Mouse (Mus musculus) neural tube, embryonic 13.5 days (tissue): ENCODE results near the gene Aldh1a3. TPM values are rescaled to one million over a fixed set of nuclear protein-coding genes. Genes with fewer than 3 reads are reported as not detected.

Experiments
- ATAC-seq: fragments of 200-750 bp; cut with Nextera tagmentation; 2 replicates; pipeline ENCODE4 v1.8.0; 2017; ENCODE audit warnings: low read depth, mild to moderate bottlenecking, moderate TSS enrichment, moderate library complexity
- H3K27ac ChIP-seq: fragments of 300-500 bp; sonication (generic); replicated peaks from 2 replicates; pipeline ENCODE4 v1.5.1; 2015; ENCODE audit warnings: moderate library complexity, mild to moderate bottlenecking, inconsistent platforms
- H3K27me3 ChIP-seq: fragments of 300-500 bp; sonication (generic); 2 replicates; pipeline ENCODE4 v1.6.1; 2015; ENCODE audit warnings: mild to moderate bottlenecking, inconsistent platforms
- H3K36me3 ChIP-seq: fragments of 300-500 bp; sonication (generic); 2 replicates; pipeline ENCODE4 v1.6.1; 2015; ENCODE audit warnings: mild to moderate bottlenecking, inconsistent platforms
- H3K4me1 ChIP-seq: fragments of 300-500 bp; sonication (generic); replicated peaks from 2 replicates; pipeline ENCODE4 v1.6.1; 2015; ENCODE audit warnings: inconsistent platforms
- H3K4me2 ChIP-seq: fragments of 300-500 bp; sonication (generic); 2 replicates; pipeline ENCODE4 v1.6.1; 2015; ENCODE audit warnings: inconsistent platforms, mild to moderate bottlenecking, moderate library complexity
- H3K4me3 ChIP-seq: fragments of 300-500 bp; sonication (generic); 2 replicates; pipeline ENCODE4 v1.5.1; 2015; ENCODE audit warnings: mild to moderate bottlenecking, inconsistent platforms
- H3K9ac ChIP-seq: fragments of 300-500 bp; sonication (generic); 2 replicates; pipeline ENCODE4 v1.6.1; 2015; ENCODE audit warnings: moderate library complexity, mild to moderate bottlenecking, inconsistent platforms
- H3K9me3 ChIP-seq: fragments of 300-500 bp; sonication (generic); 2 replicates; pipeline ENCODE4 v1.6.1; 2016; ENCODE audit warnings: inconsistent platforms
- WGBS: fragments of 180-500 bp; shearing (Covaris S2); methylation state at CpG from one replicate; pipeline ENCODE4 v1.1.7; 2015; 5-methylcytosine and 5-hydroxymethylcytosine counted together
- polyA plus RNA-seq: library from polyadenylated mRNA; unstranded; fragments of >200 nt; fragmentation: Nextera tagmentation; extraction: Ambion mirVana; gene quantifications from 2 replicates; pipeline ENCODE4 v1.2.1, GENCODE M21; 2015

Gene Aldh1a3
- polyA plus RNA-seq, 1 experiment from 2014 or later, result 1.5 TPM

DNA sequence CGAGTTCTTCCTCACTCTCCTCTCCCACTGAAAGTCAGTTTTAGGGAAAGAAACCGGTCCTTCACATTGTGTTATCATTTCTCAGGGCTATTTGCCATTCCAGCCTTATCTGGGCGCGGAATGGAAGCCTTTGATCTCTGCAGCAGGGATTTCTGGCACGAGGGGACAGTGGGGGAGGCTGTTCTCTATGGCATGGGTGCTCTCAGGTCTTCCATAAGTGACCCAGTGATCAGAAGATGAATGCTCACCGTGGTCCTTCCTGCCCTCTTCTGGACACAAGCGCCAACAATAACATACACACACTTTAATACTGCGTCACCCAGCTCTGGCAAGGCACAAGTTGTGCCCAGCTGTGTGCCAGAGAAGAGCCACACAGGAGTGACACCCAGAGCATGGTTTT lies 20.3 kb downstream of the Aldh1a3 start:
- H3K9ac ChIP-seq, result no peak overlapping the region
- H3K4me3 ChIP-seq, result no peak overlapping the region
- no peaks in the 10 kb centered on the region for H3K9me3 ChIP-seq
- no peaks in the 10 kb centered on the region for H3K36me3 ChIP-seq
- no peak overlapping the region for H3K4me2 ChIP-seq
- peaks cover 3% of the 10 kb centered on the region for H3K27me3 ChIP-seq
- no peak overlapping the region for H3K27ac ChIP-seq
- ATAC-seq, result no peak
- peaks cover 23% of the 10 kb centered on the region for H3K4me1 ChIP-seq
- 75% methylated on average over 8 of the region's 8 CpGs for WGBS

DNA sequence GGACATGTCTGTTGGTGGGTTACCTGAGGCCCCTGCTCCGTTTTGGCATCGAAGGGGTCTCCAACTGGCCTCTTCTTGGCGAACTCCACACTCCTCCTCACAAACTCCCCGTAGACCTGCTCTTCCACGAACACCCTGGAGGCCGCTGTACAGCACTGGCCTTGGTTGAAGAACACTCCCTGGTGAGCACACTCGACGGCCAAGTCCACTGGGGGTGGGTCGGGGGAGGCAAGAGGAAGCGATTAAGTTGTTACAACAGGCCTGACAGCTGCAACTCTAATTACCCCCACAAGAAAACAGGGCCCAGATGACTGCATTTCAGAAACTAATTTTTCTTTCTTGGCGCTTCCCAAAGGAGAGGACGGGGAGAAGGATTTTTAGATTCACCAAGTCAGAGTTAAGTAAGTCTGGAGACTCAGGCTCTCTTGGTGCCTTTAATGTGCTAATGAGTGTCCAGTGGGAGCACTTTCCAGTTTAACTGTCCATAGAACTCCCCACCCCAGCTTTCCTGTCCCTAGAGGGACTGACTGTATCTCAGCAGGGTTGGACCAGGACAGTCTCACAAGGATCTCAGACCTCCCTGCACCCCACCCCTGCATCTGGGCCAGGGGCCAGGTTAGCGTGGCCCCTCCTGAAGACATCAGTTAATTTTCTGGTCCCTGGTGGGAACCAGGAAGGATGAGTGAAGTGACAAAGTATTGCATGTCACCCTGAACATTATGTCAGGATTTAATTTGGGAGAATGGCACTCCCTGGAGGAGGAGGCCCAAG lies 21.2 kb downstream of the Aldh1a3 start:
- Histone ChIP-seq H3K36me3 (no peaks in the 10 kb centered on the region), H3K27me3 (peaks cover 4% of the 10 kb centered on the region), H3K4me3 (no peak overlapping the region), H3K4me1 (peaks cover 32% of the 10 kb centered on the region), H3K4me2 (no peak overlapping the region), H3K9me3 (no peaks in the 10 kb centered on the region), H3K9ac (no peak overlapping the region), H3K27ac (no peak overlapping the region)
- 47% methylated on average over 13 of the region's 13 CpGs for whole genome bisulfite sequencing
- no peak for ATAC-seq

DNA sequence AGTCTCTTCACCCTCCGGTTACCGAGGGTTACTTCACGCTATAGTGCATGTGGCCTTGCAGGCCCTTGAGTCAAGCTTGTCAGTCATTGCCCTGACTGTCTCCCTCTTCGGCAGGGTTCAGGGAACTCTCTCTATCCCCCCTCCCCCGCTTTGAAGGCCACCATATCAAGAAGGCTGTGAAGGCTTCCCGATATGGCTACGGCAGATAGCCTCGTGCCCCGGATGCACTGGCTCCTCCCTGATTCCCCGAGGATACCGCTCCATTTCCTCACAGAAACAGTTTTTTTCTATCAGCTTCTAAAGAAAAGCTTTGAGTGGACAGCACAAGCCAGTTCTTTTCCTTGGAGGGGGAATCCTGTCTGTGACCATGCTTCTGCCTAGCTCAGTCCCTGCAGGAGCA lies 21.8 kb downstream of the Aldh1a3 start:
- WGBS, result 66% methylated on average over 11 of the region's 11 CpGs
- Histone ChIP-seq H3K9ac (no peak overlapping the region), H3K27me3 (peaks cover 4% of the 10 kb centered on the region), H3K9me3 (no peaks in the 10 kb centered on the region), H3K4me2 (no peak overlapping the region), H3K36me3 (no peaks in the 10 kb centered on the region), H3K4me3 (no peak overlapping the region), H3K27ac (no peak overlapping the region), H3K4me1 (peaks cover 37% of the 10 kb centered on the region)
- ATAC-seq, result no peak

DNA sequence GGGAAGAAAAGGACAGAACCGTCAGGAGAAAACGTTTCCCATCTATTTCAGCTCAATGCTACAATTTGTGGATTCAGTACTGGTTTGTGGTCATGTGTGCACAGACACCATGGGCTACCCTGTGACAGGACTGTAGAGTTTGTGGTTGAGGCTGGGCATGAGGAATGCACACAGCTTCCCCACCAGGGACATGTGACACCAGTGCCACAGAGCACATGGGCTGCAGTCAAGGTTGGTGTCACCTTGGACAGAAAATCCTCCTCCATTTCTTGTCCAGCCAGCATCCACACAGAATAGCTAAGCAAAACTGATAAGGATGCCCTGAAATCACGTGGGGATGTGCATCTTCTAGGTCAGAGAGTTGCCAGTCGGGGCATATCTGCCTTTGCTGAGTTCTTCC lies 22.5 kb downstream of the Aldh1a3 start:
- peaks cover 37% of the 10 kb centered on the region for H3K4me1 ChIP-seq
- no peaks in the 10 kb centered on the region for H3K36me3 ChIP-seq
- H3K4me2 ChIP-seq, result no peak overlapping the region
- no peaks in the 10 kb centered on the region for H3K9me3 ChIP-seq
- H3K27ac ChIP-seq, result no peak overlapping the region
- no peak overlapping the region for H3K4me3 ChIP-seq
- WGBS, result 72% methylated on average over 4 of the region's 4 CpGs
- no peak overlapping the region for H3K9ac ChIP-seq
- peaks cover 4% of the 10 kb centered on the region for H3K27me3 ChIP-seq
- ATAC-seq, result no peak

DNA sequence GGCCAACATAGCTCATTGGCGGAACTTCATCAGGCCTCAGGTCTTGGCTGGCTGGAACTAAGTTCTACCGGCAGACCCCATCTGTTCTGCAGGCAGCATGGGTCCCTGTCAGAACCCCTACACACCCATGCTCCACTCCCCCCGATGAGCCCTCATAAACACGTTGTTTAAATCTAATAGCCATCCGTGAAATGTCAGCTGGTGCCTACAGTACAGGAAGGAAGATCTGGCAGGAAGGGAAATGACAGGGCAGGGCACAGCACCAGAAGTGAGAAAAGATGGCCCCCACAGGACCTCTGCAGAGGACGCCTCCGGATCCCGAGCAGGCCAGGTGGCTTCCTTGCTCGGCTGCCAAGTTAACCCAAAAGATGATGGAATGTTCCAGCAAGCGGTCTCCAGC lies 23.2 kb downstream of the Aldh1a3 start:
- WGBS, result 47% methylated on average over 10 of the region's 10 CpGs
- peak; percentile 47; the same call in 1 of the 2 replicates for ATAC-seq
- H3K27me3 ChIP-seq, result peaks cover 4% of the 10 kb centered on the region

DNA sequence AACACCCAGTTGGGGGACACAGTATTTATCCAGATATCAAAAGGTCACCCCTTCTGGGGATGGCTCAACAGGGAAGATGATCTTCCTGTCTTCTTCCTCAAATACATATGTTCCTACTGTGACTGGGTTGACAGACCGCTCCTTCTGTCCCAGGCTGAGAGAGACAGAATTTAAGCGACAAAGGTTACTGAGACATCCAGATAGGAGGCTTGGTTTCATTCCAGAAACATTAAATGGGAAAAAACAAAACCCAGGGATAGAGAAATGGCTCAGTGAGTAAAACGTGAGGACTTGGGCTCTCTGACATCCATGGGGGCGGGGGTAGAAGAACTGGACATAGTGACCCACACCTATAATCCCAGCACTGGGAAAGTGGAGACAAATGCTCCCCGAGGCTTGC lies 24.4 kb downstream of the Aldh1a3 start:
- no peak for ATAC-seq
- WGBS, result 84% methylated on average over 5 of the region's 5 CpGs

More for the DNA sequence above, 23.2 kb downstream of the Aldh1a3 start:
- Histone ChIP-seq H3K36me3 (no peaks in the 10 kb centered on the region), H3K4me3 (no peak overlapping the region), H3K9ac (0 out of 2 replicates have a peak overlapping the region, but pooled peaks have one; percentile 43), H3K27ac (no peak overlapping the region), H3K4me1 (peaks cover 37% of the 10 kb centered on the region), H3K4me2 (no peak overlapping the region), H3K9me3 (no peaks in the 10 kb centered on the region)

DNA sequence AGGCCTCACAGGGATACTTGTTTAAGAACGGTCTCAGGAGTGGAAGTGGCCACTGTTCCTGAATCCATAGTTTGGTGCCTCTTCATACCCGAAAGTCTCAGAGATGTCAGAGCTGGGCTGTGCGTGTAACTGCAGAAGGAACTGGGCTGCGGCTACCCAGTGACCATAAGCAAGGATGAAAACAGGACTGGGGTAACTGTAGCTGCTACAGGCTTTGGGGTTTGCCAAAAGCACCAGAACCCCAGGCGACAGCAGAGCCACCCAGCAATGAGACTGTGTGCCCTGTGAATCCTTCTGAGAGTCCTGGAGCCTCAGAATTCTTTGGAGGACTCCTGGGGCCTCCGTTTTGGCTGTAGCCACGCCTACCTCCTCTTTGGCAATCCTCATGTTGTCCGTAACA lies 25.7 kb downstream of the Aldh1a3 start:
- H3K4me2 ChIP-seq, result no peak overlapping the region
- ATAC-seq, result no peak
- no peaks in the 10 kb centered on the region for H3K36me3 ChIP-seq
- H3K9ac ChIP-seq, result no peak overlapping the region
- no peaks in the 10 kb centered on the region for H3K9me3 ChIP-seq
- H3K27me3 ChIP-seq, result peaks cover 4% of the 10 kb centered on the region; the same call in 1 of the 2 replicates
- no peak overlapping the region for H3K4me3 ChIP-seq
- no peak overlapping the region for H3K27ac ChIP-seq
- WGBS, result 36% methylated on average over 8 of the region's 8 CpGs
- H3K4me1 ChIP-seq, result peaks cover 37% of the 10 kb centered on the region

More for the DNA sequence above, 24.4 kb downstream of the Aldh1a3 start:
- peaks cover 37% of the 10 kb centered on the region for H3K4me1 ChIP-seq
- peaks cover 4% of the 10 kb centered on the region for H3K27me3 ChIP-seq
- no peak overlapping the region for H3K4me3 ChIP-seq
- no peak overlapping the region for H3K4me2 ChIP-seq
- no peaks in the 10 kb centered on the region for H3K9me3 ChIP-seq
- H3K27ac ChIP-seq, result no peak overlapping the region
- H3K9ac ChIP-seq, result no peak overlapping the region
- no peaks in the 10 kb centered on the region for H3K36me3 ChIP-seq

DNA sequence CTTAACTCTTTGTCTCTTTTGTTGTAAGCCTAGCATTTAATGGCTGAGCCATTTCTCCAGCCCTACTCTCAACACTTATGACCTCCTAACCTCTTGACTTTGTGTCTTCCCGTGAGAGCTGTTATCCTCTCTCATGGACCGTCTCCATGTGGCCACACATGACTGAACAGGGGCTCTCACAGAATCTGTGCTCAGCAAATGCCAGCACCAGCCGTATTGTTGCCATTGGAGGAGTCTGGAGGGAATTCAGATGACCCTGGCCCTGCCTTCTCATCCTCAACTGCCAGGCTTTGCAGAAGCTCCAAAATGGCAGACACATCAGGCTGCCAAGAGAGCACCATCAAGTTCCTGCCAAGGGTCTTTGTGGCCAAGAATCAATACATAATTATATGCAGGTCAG lies 30.0 kb downstream of the Aldh1a3 start:
- H3K4me2 ChIP-seq, result no peak overlapping the region
- 42% methylated on average over 3 of the region's 3 CpGs for WGBS
- peaks cover 4% of the 10 kb centered on the region; the same call in 1 of the 2 replicates for H3K27me3 ChIP-seq
- H3K9me3 ChIP-seq, result no peaks in the 10 kb centered on the region
- no peak overlapping the region for H3K9ac ChIP-seq
- H3K4me1 ChIP-seq, result peaks cover 15% of the 10 kb centered on the region
- H3K36me3 ChIP-seq, result no peaks in the 10 kb centered on the region
- H3K27ac ChIP-seq, result no peak overlapping the region
- ATAC-seq, result no peak
- H3K4me3 ChIP-seq, result no peak overlapping the region

DNA sequence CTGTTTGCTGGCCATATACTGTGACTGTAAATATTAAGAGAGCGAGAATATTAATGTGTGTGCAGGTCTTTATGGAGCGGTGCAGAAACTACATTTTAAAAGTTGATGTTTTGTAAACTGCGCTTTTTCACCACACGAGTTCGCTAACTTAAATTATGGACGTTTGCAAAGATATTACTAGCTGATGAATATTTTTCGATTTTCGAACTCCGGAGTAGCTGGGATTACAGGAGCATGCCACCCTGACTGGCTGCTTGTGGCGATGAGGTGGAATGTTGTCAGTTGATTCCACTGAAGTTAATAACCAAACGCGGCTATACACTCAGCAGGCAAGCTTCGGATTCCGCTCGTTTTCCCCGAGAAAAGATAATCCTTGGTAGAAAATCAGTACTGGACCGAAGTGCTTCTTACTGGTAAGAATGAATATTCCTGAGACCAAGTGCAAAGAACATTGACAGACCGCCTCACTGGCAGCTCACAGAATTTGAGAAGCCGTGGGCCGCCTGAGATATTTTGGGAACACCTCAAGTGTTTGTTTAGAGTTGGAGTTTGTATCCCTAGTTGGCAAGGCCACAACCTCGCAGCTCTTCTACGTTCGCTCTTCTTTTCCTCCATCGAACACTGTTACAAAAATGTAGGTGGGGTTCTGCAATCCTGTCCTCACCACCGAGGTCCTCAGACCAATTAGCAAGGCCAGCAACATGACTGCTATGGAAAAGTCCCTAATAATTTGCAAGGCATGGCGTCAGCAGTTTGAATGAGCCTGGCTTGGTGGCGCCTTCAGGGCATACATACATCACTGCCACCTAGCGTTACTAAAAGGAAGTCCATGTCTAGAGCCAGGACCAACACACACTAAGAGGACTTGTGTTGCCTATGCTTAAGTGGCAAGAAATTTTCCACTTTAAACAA lies 38.4 kb downstream of the Aldh1a3 start:
- Histone ChIP-seq H3K4me2 (peak overlapping the region; percentile 98), H3K4me3 (peak overlapping the region; percentile 57), H3K9me3 (no peaks in the 10 kb centered on the region), H3K36me3 (no peaks in the 10 kb centered on the region), H3K4me1 (peaks cover 21% of the 10 kb centered on the region), H3K27me3 (peaks cover 26% of the 10 kb centered on the region), H3K9ac (peak overlapping the region; percentile 81), H3K27ac (no peak overlapping the region)
- whole genome bisulfite sequencing, result 17% methylated on average over 28 of the region's 28 CpGs
- ATAC-seq, result peak; percentile 79

DNA sequence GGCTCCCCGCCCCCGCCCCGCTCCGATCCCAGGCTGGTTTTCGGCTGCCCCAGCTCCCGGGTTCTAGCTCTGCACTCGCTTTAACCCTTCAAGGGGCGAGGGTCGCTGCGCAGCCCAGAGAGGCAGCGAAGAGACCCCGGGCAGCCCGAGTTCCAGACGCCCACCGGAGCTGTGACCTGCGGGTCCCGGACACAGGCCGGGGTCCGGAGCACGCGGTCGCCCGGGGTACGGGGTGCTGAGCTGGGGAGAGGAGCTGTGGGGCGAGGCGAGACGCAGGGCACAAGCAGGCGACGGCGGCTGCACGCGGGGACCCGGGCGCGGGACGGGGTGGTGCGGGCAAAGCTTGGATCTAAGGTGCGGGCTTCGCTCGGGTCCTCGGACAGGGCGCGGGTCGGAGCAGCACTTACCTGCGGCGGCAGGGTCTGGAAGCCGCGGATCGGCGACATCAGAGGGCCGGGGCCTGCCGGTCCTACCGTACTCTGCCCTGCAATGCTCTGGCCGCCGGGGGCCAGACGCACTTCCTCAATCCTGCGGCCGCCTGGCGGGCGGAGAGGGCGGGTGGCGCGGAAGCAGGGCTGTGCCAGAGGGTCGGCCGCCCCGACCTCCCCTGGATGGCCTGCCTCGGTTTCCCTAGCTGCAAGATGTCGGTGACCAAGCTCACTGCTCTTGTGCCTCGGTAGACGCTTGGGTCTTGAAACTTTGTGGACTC lies 39.4 kb downstream of the Aldh1a3 start, which contains the start of gene Lrrk1:
Gene Lrrk1 (minus strand): TSS at position 538 of the 709 bp plus-strand sequence.
- Histone ChIP-seq H3K36me3 (no peaks in the 10 kb centered on the region), H3K27me3 (peaks cover 26% of the 10 kb centered on the region), H3K27ac (peak within 1 kb of the TSS; percentile 33), H3K9me3 (no peaks in the 10 kb centered on the region), H3K4me1 (peaks cover 21% of the 10 kb centered on the region), H3K4me2 (peak within 1 kb of the TSS; percentile 98), H3K4me3 (peak within 1 kb of the TSS; percentile 57), H3K9ac (peak within 1 kb of the TSS; percentile 81)
- peak; percentile 58 for ATAC-seq
- WGBS, result under 1% methylated on average over 70 of the region's 70 CpGs

DNA sequence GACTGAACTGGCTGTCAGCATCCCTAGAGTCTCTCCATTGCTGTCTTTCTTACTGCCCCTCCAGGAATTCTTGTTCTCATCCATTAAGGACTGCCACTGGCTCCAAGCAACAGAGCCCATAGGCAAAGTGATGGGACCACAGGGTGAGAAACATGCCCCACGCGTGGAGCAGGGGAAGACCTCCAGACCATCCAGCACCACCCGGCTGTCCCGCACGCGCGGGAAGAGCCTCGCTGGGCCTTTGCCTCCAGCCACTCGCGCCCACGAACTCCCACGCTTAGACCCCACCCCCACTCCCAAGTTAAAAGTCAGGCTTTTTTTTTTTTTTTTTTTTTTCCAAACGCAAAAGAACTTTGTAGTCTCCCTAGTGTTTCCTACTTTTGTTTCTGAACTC lies 39.9 kb downstream of the Aldh1a3 start:
- ATAC-seq, result no peak

More for the DNA sequence above, 39.9 kb downstream of the Aldh1a3 start:
- Histone ChIP-seq H3K9ac (peak overlapping the region; percentile 81), H3K4me1 (peaks cover 21% of the 10 kb centered on the region), H3K27me3 (peaks cover 26% of the 10 kb centered on the region), H3K36me3 (no peaks in the 10 kb centered on the region), H3K9me3 (no peaks in the 10 kb centered on the region), H3K4me2 (peak overlapping the region; percentile 98), H3K4me3 (peak overlapping the region; percentile 57), H3K27ac (no peak overlapping the region)
- 2% methylated on average over 13 of the region's 13 CpGs for WGBS
